Mouse (Mus musculus): Measurements from ENCODE around the gene AI597479.

The AI597479 gene

DNA sequence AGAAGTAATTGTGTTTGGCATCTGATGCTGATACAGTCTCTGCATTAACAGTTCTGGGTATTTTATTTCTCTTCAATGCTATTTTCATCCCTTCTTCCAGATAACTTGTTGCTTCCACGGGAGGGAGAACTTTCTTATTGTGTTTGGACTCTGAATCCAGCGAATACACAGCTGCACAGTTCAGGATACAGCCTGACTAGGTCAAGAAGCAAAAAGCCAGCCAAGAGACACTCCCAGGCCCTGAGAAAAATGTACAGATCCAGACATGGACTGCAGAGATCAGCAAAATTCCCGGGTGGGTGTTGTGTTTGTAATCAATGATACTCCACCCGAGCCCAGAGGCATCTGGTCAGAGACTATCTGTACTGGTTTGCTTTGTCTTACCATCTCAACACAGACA lies 60.9 kb downstream of the AI597479 start:
- no peak for DNase-seq (ENCODE audit: low read depth, low spot score)

DNA sequence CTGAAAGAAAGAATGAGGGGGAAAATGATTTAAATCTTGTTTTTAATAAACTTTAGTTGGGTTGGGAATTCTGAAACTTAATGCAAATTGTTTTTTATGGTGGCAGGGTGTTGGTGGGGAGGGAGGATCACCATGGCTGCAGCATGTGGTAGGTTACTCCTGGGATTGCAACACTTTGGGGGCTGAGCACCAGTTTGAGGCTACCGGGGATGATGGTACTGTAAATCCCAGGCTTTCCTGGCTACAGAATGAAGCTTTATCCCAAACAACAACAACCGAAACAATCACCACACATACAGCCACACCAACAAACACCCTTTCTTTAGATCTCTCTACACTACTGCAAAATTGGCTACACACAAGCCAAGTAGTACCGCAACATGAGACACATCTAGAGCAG lies 63.9 kb downstream of the AI597479 start:
- no peak for DNase-seq (ENCODE audit: low read depth, low spot score)

DNA sequence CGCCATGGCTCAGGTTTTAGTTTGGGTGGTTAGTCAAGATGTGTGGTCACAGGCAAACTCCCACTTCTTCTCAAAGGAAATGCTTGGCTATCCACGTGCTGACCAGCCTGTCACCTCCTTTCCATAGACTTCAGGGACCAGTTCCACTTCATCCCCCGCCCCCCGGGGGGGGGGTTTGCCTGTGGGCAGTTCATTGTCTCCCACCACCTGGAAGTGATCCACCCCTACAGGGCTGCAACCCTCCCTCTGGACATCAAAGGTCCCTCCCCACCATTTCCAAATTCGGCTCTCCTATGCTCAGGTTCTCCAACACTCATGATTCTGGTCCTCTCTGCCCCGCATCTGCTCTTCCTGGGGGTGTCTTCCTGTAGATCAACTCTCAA lies 64.6 kb downstream of the AI597479 start:
- no peak for DNase-seq (ENCODE audit: low read depth, low spot score)

DNA sequence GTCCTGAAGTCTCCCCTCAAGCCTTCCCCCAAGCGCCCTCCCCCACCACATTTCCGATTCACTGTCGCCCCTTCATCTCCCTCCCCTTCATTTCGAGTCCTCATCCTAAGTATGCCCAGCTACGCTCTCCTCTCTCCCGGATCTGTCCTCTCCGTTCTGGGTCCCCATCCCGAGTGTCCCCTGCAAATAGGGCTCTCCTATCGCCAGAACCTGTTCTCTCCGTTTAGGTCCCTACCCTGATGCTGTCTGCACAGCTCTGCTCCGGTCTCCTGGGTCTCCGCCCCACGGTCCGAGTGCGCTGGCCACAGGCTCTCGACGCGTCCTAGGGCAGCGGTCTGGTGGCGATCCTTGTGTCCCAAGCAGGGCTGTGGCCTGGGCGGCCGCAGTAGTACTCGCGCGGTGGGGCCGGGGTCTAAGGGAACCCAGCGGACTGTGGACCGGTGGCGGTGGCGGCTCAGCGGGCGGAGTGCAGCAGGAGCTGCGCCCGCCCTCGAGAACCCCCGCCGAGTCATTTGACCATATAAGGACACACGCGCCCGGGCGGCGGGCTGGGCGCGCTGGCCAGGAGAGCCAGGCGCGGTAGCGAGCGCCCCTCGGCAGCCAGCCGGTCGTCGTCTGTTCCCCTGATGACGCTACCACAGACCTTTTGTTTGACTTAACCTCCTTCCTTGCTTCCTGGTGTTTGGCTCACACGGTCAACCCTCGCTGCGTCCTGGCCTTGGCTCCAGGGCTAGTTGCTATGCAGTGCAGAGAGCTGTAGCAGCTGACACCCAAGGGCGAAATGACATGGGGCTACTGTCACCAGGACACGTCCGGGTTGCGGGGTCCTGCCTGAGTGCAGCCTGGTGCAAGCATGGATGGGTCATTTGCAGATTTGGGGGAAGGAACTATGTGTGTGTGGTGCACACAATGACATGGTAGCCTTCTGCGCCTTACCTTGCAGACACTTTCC lies 65.2 kb downstream of the AI597479 start:
- DNase-seq (ENCODE audit: low read depth, low spot score): no peak

DNA sequence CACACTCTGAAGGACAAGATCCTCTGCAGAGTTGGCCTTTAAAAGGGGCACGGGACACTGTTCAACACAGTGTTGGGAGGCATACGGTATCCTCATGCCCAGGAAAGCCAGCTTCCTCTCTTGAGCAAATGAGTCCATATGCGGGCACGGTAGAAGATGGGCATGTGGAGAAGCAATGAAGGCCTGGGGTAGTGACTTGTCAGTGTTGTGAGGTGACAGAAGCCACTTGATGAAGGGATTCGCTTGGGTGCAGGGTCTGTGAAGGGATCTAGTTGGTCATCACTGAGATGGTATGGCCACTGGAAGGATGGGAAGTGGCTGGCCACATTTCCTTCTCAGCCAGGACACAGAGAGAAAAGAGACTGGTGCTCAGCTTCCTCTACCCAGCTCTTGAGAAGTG lies 66.1 kb downstream of the AI597479 start:
- DNase-seq (ENCODE audit: low read depth, low spot score): no peak
